Mouse (Mus musculus): Measurements from ENCODE around the gene H1foo. TPM values are rescaled to one million over a fixed set of nuclear protein-coding genes. Genes with fewer than 3 reads are reported as not detected.

The H1foo gene
- polyA plus RNA-seq, 1 experiment from 2014 or later: not detected

DNA sequence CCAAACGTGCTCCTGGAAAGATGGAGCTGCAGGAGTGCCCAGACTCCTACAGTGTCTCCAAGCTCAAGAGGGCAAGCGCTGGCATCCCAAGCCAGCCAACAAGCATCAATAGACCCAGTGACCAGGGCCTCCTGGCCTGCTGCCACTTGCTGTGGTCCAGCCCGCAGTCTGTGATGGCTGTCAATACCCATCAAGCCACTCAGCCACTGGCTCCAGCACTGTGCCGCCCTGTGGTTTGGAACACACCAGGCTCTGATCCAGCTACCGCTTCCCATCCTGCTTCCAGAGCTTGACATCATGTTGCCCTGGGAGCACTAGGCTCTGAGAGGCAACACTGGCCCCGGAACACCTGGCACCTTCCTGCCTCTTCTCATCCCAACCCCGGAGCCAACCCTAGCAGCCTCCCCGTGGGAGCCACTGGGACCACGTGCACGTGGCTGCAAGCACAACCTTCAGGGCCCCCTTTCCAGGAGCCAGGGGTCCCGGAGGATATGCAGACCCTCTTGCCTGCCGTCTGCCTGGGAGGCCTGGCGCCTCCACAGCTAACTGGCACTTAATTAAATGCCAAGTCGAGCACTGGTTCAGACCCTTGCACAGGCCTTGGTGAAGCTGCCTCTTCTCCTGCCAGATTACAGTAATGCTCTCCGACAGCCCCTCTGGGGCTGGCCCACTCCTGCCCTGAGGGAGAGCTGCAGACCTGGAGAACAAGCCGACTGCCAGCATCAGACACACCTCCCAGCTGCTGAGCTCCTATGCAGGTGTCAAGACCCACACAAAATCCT is 29.3 kb downstream of the H1foo start:
- Histone ChIP-seq H3K27ac (no peak overlapping the region), H3K4me1 (replicated peaks) (peaks cover 35% of the 10 kb centered on the region), H3K9me3 (replicated peaks) (no peaks in the 10 kb centered on the region), H3K9ac (no peak overlapping the region), H3K4me2 (no peak overlapping the region), H3K36me3 (no peaks in the 10 kb centered on the region), H3K27me3 (no peaks in the 10 kb centered on the region), H3K4me3 (replicated peaks) (no peak overlapping the region)
- DNase-seq (no peak), ATAC-seq (ENCODE audit: low read depth) (no peak)
- WGBS (ENCODE audit: insufficient replicate concordance): 71% methylated on average over 16 of the region's 16 CpGs

DNA sequence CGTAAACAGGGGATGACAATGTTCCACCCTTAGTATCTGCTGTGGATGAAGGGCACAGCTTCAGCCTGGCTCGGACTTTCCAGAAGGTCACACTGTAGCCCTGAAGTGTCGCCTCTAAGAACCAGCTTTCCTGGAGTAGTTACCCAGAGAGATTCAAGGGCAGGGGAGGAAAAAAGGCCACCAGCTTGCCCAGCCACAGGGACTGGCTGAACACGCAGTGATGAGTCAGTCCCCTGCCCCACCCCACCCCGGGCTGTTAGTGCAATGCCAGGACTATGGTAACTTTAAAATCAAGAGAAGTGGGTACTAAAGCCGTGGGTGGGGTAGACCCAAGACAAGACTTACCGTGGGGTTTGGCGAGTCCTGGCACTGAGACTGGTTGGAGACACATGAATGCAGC is 30.9 kb downstream of the H1foo start:
- WGBS (ENCODE audit: insufficient replicate concordance): 72% methylated on average over 8 of the region's 8 CpGs
- Histone ChIP-seq H3K27me3 (no peaks in the 10 kb centered on the region), H3K9me3 (replicated peaks) (no peaks in the 10 kb centered on the region), H3K9ac (no peak overlapping the region), H3K27ac (no peak overlapping the region), H3K4me3 (replicated peaks) (no peak overlapping the region), H3K4me2 (no peak overlapping the region), H3K36me3 (no peaks in the 10 kb centered on the region), H3K4me1 (replicated peaks) (peaks cover 37% of the 10 kb centered on the region)
- DNase-seq (no peak), ATAC-seq (ENCODE audit: low read depth) (no peak)

DNA sequence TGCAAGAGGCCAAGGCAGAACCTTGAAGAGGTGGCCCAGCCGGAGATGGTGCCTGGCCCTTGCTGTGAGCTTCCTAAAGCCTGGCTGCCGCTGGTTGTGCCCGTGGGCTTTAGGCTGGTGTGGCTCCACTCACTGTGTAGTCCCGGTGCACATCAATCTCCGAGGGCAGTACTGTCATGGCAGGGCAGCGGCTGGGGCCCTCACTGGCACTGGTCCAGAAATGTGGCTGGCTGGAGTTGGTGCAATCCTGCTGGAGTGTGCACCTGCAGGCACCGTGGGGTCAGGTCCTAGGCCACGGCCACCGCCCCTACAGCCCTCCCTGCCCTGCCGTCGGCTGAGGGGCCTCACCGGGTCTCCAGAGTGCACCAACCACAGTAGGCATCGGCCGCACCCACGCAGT is 33.1 kb downstream of the H1foo start:
- WGBS (ENCODE audit: insufficient replicate concordance): 77% methylated on average over 15 of the region's 15 CpGs
- H3K9ac ChIP-seq: no peak overlapping the region
- peaks cover 20% of the 10 kb centered on the region for H3K4me1 ChIP-seq (replicated peaks)
- no peak overlapping the region for H3K4me2 ChIP-seq
- H3K9me3 ChIP-seq (replicated peaks): no peaks in the 10 kb centered on the region
- ATAC-seq (ENCODE audit: low read depth) (no peak), DNase-seq (no peak)
- H3K36me3 ChIP-seq: no peaks in the 10 kb centered on the region
- no peaks in the 10 kb centered on the region for H3K27me3 ChIP-seq
- no peak overlapping the region for H3K27ac ChIP-seq
- H3K4me3 ChIP-seq (replicated peaks): no peak overlapping the region

DNA sequence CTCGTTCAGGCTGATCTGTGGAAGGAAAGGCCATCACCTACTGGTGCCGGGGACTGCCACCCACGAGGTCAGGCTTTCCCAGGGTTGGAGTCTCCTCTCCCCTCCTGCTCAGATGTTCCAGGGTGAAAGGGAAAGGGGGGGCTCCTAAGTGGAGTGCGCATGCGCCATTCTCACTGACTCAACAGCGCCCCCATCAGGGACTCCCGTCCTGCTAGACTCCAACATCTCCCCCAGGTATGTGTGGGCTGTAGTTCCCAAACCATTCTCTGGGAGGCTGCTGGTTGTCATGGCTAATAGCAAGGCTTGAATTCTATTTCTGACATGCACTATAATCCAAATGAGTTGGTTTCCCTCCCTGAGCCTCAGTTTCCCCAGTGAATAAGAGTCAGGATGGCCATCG is 33.9 kb downstream of the H1foo start:
- Histone ChIP-seq H3K27ac (no peak overlapping the region), H3K4me1 (replicated peaks) (peaks cover 16% of the 10 kb centered on the region; the same call in 1 of the 2 replicates), H3K9ac (no peak overlapping the region), H3K4me3 (replicated peaks) (no peak overlapping the region), H3K36me3 (no peaks in the 10 kb centered on the region), H3K4me2 (no peak overlapping the region), H3K27me3 (no peaks in the 10 kb centered on the region), H3K9me3 (replicated peaks) (no peaks in the 10 kb centered on the region)
- WGBS (ENCODE audit: insufficient replicate concordance): 67% methylated on average over 8 of the region's 8 CpGs
- ATAC-seq (ENCODE audit: low read depth): no peak
- DNase-seq: no peak

DNA sequence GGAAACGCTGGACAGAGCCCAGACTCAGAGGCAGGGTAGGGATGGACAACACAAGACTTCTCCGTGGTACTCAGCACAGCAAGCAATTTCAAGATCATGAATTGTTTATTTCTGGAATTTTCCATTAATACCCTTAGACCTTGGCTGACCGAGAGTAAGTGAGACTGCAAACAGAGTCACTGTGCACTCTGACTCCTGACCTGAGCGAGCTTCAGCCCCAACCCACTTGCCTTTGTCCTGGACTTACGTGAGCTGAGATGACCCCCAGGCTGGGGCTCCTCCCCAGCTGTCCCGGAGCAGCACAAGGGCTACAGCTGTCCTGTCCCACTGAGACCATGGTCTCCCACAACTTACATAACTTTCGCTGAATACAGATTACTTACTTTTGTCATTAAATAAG is 38.2 kb downstream of the H1foo start:
- Histone ChIP-seq H3K27ac (no peak overlapping the region), H3K9ac (no peak overlapping the region)

DNA sequence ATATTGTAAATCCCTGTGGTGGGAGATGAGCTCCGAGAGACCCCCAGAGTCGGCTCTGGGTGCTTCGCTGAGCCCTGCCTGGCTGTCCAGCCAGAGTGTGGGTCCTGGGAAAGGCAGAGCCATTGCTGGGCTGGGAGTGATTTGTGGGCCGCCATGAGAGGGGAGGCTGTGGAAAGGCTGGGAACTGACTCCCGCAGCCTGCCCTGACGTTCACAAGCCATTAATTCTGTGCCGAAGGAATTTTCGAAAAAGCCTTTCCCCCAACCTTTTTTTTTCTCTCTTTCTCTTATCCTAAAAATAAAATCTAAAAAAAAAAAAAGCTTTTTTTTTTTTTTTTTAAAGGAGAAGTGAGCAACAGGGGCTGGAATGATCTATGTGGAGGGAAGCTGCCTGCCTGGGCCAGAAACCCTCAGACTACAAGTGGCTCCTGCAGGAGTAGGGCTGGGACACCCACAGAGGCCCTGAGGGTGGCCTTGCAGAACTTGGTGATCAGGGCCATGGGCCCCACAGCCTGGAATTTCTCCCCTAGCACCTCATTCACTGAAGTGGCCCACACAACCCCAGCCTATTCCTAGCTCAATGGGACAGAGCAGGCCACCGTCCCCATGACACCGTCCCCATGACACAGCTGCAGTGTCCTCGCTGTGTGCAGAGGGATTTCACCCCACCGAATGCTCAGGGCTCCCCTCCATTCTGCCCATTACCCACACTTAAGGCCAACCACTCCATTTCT is 38.7 kb downstream of the H1foo start:
- no peaks in the 10 kb centered on the region for H3K27me3 ChIP-seq
- WGBS (ENCODE audit: insufficient replicate concordance): 76% methylated on average over 12 of the region's 12 CpGs

More for the DNA sequence above, 38.2 kb downstream of the H1foo start:
- Histone ChIP-seq H3K36me3 (no peaks in the 10 kb centered on the region), H3K27me3 (no peaks in the 10 kb centered on the region), H3K4me1 (replicated peaks) (peaks cover 35% of the 10 kb centered on the region), H3K4me2 (no peak overlapping the region), H3K4me3 (replicated peaks) (no peak overlapping the region), H3K9me3 (replicated peaks) (no peaks in the 10 kb centered on the region)
- 65% methylated on average over 7 of the region's 7 CpGs for WGBS (ENCODE audit: insufficient replicate concordance)
- DNase-seq: no peak
- no peak for ATAC-seq (ENCODE audit: low read depth)

DNA sequence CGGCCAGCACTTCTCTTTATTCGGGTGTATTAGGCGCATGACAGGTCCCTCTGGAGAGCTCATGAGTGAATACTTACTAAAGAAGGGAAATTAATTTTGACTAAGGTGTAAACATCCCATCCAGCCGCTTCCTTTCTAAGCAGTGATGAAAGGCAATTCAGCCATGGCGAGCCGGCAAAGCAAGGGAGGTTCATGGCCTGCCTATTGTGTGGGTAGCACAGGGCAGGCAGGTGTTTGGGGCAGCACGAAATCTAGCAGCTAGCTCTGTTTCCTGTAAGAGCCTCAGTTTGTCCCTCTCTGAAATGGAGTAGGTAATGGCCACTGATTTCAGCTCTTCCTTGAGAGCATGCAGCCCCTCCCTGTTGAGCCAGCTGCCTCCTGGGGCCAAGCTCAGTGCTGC is 39.8 kb downstream of the H1foo start:
- no peak overlapping the region for H3K27ac ChIP-seq

More for the DNA sequence above, 38.7 kb downstream of the H1foo start:
- Histone ChIP-seq H3K4me3 (replicated peaks) (no peak overlapping the region), H3K4me1 (replicated peaks) (peaks cover 34% of the 10 kb centered on the region), H3K4me2 (no peak overlapping the region), H3K27ac (no peak overlapping the region), H3K9me3 (replicated peaks) (no peaks in the 10 kb centered on the region), H3K36me3 (no peaks in the 10 kb centered on the region), H3K9ac (no peak overlapping the region)
- ATAC-seq (ENCODE audit: low read depth) (no peak), DNase-seq (no peak)

DNA sequence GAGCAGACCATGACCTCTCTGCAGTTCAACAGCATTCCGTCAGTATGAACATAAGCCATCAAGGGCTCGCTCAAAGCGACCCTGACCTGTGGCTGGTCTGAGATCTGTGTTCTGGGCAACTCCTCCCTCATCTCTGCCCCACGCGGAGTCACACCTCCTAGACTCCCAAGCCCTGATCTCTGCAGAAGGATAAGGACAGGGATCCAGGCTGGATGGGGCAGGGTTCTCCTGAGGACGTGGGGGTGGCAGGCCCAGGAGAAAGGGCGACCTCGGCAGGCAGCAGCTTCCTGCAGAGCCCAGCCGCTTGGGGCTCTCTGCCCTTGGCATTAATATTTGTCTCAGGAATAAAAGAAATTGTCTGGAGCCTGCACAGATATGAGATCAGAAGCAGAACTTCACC is 40.9 kb downstream of the H1foo start:
- H3K4me2 ChIP-seq: no peak overlapping the region
- no peak overlapping the region for H3K27ac ChIP-seq
- H3K36me3 ChIP-seq: no peaks in the 10 kb centered on the region
- ATAC-seq (ENCODE audit: low read depth) (no peak), DNase-seq (no peak)
- 69% methylated on average over 9 of the region's 9 CpGs for WGBS (ENCODE audit: insufficient replicate concordance)
- H3K9ac ChIP-seq: no peak overlapping the region
- peaks cover 4% of the 10 kb centered on the region for H3K27me3 ChIP-seq
- H3K4me3 ChIP-seq (replicated peaks): no peak overlapping the region
- no peaks in the 10 kb centered on the region for H3K9me3 ChIP-seq (replicated peaks)
- peaks cover 27% of the 10 kb centered on the region for H3K4me1 ChIP-seq (replicated peaks)

More for the DNA sequence above, 39.8 kb downstream of the H1foo start:
- H3K9me3 ChIP-seq (replicated peaks): no peaks in the 10 kb centered on the region
- no peaks in the 10 kb centered on the region for H3K36me3 ChIP-seq
- no peak for DNase-seq
- H3K4me1 ChIP-seq (replicated peaks): peaks cover 27% of the 10 kb centered on the region
- no peaks in the 10 kb centered on the region for H3K27me3 ChIP-seq
- WGBS (ENCODE audit: insufficient replicate concordance): 61% methylated on average over 7 of the region's 7 CpGs
- no peak overlapping the region for H3K9ac ChIP-seq
- H3K4me2 ChIP-seq: no peak overlapping the region
- no peak for ATAC-seq (ENCODE audit: low read depth)
- no peak overlapping the region for H3K4me3 ChIP-seq (replicated peaks)

DNA sequence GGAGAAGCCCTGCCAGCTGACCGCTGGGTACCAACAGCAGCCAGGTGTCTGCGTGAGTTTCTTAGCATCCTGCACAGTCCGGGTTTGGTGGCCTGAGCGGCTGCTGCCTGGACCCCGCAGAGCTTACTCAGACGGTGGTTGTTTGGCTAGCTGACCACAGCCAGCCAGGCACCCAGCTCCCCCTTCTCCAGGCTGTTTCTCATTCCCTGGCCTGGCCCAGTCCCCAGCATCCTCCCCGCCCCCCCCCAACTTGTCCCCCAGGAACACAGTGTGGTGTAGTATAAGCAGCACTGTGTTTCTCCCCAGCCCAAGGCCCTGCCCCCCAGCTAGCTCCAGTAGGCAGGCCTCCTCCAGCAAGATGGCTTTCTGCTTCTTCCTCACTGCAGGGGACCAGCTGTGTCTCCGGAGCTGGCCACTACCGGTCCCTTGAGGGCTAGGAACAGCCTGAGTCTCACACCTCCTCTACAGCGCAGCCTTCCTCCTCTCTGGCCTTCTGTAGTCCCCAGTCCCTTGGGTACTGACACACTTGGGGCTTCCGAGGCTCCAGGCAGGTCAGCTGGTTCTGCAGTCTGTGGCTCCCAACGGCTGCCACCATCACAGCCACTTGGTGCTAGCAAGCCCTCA is 41.8 kb downstream of the H1foo start:
- no peak overlapping the region for H3K27ac ChIP-seq
- H3K9me3 ChIP-seq (replicated peaks): no peaks in the 10 kb centered on the region
- WGBS (ENCODE audit: insufficient replicate concordance): 64% methylated on average over 12 of the region's 12 CpGs
- peaks cover 32% of the 10 kb centered on the region for H3K4me1 ChIP-seq (replicated peaks)
- no peaks in the 10 kb centered on the region for H3K36me3 ChIP-seq
- H3K4me3 ChIP-seq (replicated peaks): no peak overlapping the region
- peaks cover 14% of the 10 kb centered on the region for H3K27me3 ChIP-seq
- DNase-seq (no peak), ATAC-seq (ENCODE audit: low read depth) (no peak)
- H3K9ac ChIP-seq: no peak overlapping the region
- no peak overlapping the region for H3K4me2 ChIP-seq

DNA sequence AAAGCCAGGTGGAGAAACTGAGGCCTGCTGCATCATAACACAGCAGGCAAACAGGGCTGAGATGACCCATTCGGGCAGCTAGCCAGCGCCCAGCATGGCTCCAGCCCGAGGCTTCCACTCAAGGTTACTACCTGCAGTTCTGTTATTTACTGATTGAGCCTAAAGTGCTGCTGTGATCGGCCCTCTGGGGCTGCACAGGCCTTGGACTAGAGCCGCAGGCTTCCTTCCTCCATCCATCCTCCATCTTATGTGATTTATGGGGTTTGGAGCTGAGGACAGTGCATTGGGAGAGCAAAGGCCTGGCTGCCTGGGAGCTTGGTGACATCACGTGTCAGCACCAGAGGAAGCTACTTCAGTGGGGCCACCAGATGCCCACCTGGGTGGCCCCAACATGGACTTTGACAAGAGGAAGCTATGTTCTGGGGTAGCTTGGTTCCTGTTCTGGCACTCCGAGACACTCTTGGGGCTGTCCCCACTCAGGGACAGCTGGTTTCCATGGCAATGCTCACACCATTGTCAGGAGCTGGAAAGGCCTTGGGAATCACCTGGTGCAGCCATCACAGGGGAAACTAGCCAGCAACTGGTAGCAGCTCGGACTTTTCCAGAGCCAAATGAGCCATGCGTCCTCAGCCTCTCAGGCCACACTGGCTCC is 42.5 kb downstream of the H1foo start:
- DNase-seq (no peak), ATAC-seq (ENCODE audit: low read depth) (no peak)
- Histone ChIP-seq H3K4me3 (replicated peaks) (no peak overlapping the region), H3K4me1 (replicated peaks) (peaks cover 36% of the 10 kb centered on the region), H3K9me3 (replicated peaks) (no peaks in the 10 kb centered on the region), H3K27ac (no peak overlapping the region), H3K27me3 (peaks cover 20% of the 10 kb centered on the region), H3K4me2 (no peak overlapping the region), H3K36me3 (no peaks in the 10 kb centered on the region), H3K9ac (no peak overlapping the region)
- WGBS (ENCODE audit: insufficient replicate concordance): 55% methylated on average over 9 of the region's 9 CpGs

DNA sequence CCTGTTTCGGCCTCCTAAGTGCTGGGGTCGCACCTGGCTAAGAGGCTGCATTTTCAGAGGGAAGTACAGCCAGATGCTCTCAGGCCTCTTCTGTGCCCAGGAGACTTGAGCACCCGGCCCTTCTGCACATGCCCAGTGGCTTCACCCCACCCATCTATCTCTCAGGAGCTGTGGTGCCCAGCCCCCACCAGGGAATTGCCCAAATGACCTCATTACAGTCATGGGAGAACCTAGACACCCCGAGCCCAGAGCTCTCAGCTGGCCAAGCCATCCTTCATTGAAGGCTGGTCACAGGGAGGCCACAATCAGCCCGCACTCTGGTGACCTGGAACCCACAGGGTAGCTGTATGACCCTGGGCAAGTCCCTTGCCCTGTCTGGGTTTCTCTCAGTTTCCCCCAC is 44.3 kb downstream of the H1foo start:
- H3K4me3 ChIP-seq (replicated peaks): no peak overlapping the region
- peaks cover 46% of the 10 kb centered on the region for H3K4me1 ChIP-seq (replicated peaks)
- 58% methylated on average over 5 of the region's 5 CpGs for WGBS (ENCODE audit: insufficient replicate concordance)
- no peaks in the 10 kb centered on the region for H3K9me3 ChIP-seq (replicated peaks)
- no peak overlapping the region for H3K27ac ChIP-seq
- no peak overlapping the region for H3K9ac ChIP-seq
- no peak overlapping the region for H3K4me2 ChIP-seq
- ATAC-seq (ENCODE audit: low read depth) (no peak), DNase-seq (no peak)
- no peaks in the 10 kb centered on the region for H3K36me3 ChIP-seq
- peaks cover 38% of the 10 kb centered on the region for H3K27me3 ChIP-seq
